Mouse (Mus musculus) CH12.LX (cell line): ENCODE data around the gene Zkscan14.

Experiments
- CTCF ChIP-seq, 2 experiments: IDR thresholded peaks in 1 of 2; conservative IDR thresholded peaks in 1 of 2; 2 replicates each; pipeline ENCODE4 v1.5.1; 2011 to 2012; ENCODE audit warnings: low read depth in 2 of 2, low read length in 2 of 2, improper control_type of control experiment in 1 of 2, inconsistent platforms in 1 of 2, mild to moderate bottlenecking in 1 of 2, moderate library complexity in 1 of 2
- EP300 ChIP-seq: IDR thresholded peaks from 2 replicates; pipeline ENCODE4 v1.6.1; 2011; ENCODE audit warnings: low read length, improper control_type of control experiment
- JUND ChIP-seq: conservative IDR thresholded peaks from 2 replicates; pipeline ENCODE4 v1.6.1; 2011; ENCODE audit warnings: low read depth, low read length, improper control_type of control experiment
- MEF2A ChIP-seq: IDR thresholded peaks from 2 replicates; pipeline ENCODE4 v1.6.1; 2014; ENCODE audit warnings: low read depth, mild to moderate bottlenecking, inconsistent platforms, low read length, improper control_type of control experiment, borderline replicate concordance
- POLR2A ChIP-seq: IDR thresholded peaks from 2 replicates; pipeline ENCODE4 v1.6.1; 2011; ENCODE audit warnings: low read depth, mild to moderate bottlenecking, improper control_type of control experiment, low read length
- RCOR1 ChIP-seq: conservative IDR thresholded peaks from 2 replicates; pipeline ENCODE4 v1.6.1; 2012; ENCODE audit warnings: low read depth, mild to moderate bottlenecking, inconsistent platforms, low read length, improper control_type of control experiment
- TBP ChIP-seq: conservative IDR thresholded peaks from 2 replicates; pipeline ENCODE4 v1.6.1; 2011; ENCODE audit warnings: low read depth, low read length, improper control_type of control experiment
- USF1 ChIP-seq: IDR thresholded peaks from 2 replicates; pipeline ENCODE4 v1.6.1; 2014; ENCODE audit warnings: low read depth, mild to moderate bottlenecking, inconsistent platforms, low read length, improper control_type of control experiment

- TF ChIP-seq CTCF (conservative IDR thresholded peaks at IDR 0.05 in 1 of 2, IDR thresholded peaks at IDR 0.05 in 1 of 2; ENCODE audit: low read depth in 2 of 2, low read length in 2 of 2), result no peak
- TF ChIP-seq JUND, result no peak
- no peak for TF ChIP-seq POLR2A
- TF ChIP-seq TBP, result no peak
- TF ChIP-seq RCOR1, result no peak
- TF ChIP-seq USF1, result no peak
- TF ChIP-seq MEF2A, result no peak
- no peak for TF ChIP-seq EP300
Observed at GRCm38 (mm10) chr5:145226453-145226852, 24.8 kb upstream of the Zkscan14 start.
